Mouse (Mus musculus) stomach, embryonic 14.5 days (tissue): Measurements from ENCODE around the gene Dusp5. TPM values are rescaled to one million over a fixed set of nuclear protein-coding genes. Genes with fewer than 3 reads are reported as not detected.

Experiments
- ATAC-seq: fragments of 200-750 bp; cut with Nextera tagmentation; 2 replicates; pipeline ENCODE4 v1.8.0; 2017; ENCODE audit warnings: low read depth, moderate TSS enrichment; ENCODE audit not compliant: insufficient number of reproducible peaks, insufficient read depth, low FRiP score
- H3K27ac ChIP-seq: fragments of 300-500 bp; sonication (generic); 2 replicates; pipeline ENCODE4 v1.5.1; 2014; ENCODE audit warnings: mild to moderate bottlenecking, low read length, moderate library complexity, mixed read lengths
- H3K27me3 ChIP-seq: fragments of 300-500 bp; sonication (generic); 2 replicates; pipeline ENCODE4 v1.6.1; 2014; ENCODE audit warnings: low read length, control low read depth, mixed read lengths; ENCODE audit not compliant: control insufficient read depth, insufficient read depth
- H3K36me3 ChIP-seq: fragments of 300-500 bp; sonication (generic); 2 replicates; pipeline ENCODE4 v1.6.1; 2014; ENCODE audit warnings: mild to moderate bottlenecking, control low read depth, low read length, moderate library complexity, mixed read lengths; ENCODE audit not compliant: control insufficient read depth, insufficient read depth
- H3K4me1 ChIP-seq: fragments of 300-500 bp; sonication (generic); 2 replicates; pipeline ENCODE4 v1.6.1; 2014; ENCODE audit warnings: low read length, control low read depth, mixed read lengths; ENCODE audit not compliant: control insufficient read depth, insufficient read depth
- H3K4me2 ChIP-seq: fragments of 300-500 bp; sonication (generic); replicated peaks from 2 replicates; pipeline ENCODE4 v1.6.1; 2014; ENCODE audit warnings: low read depth, low read length, control low read depth
- H3K4me3 ChIP-seq: fragments of 300-500 bp; sonication (generic); 2 replicates; pipeline ENCODE4 v1.5.1; 2014; ENCODE audit warnings: low read depth, low read length, control low read depth
- H3K9ac ChIP-seq: fragments of 300-500 bp; sonication (generic); replicated peaks from 2 replicates; pipeline ENCODE4 v1.6.1; 2014; ENCODE audit warnings: low read depth, mild to moderate bottlenecking, control low read depth, low read length, moderate library complexity, mixed read lengths
- H3K9me3 ChIP-seq: fragments of 300-500 bp; sonication (generic); 2 replicates; pipeline ENCODE4 v1.6.1; 2016; ENCODE audit warnings: low read depth, low read length, control low read depth; ENCODE audit not compliant: control insufficient read depth
- WGBS: fragments of 180-500 bp; shearing (Covaris S2); extraction: QIAGEN DNeasy Blood & Tissue Kit; methylation state at CpG from one replicate; pipeline ENCODE4 v1.1.7; 2014; 5-methylcytosine and 5-hydroxymethylcytosine counted together
- polyA plus RNA-seq: library from polyadenylated mRNA; unstranded; fragments of >200 nt; fragmentation: Nextera tagmentation; extraction: Ambion mirVana; gene quantifications from 2 replicates; pipeline ENCODE4 v1.2.1, GENCODE M21; 2014

Dusp5 gene
- polyA plus RNA-seq, 1 experiment from 2014 or later: 4.6 TPM

DNA sequence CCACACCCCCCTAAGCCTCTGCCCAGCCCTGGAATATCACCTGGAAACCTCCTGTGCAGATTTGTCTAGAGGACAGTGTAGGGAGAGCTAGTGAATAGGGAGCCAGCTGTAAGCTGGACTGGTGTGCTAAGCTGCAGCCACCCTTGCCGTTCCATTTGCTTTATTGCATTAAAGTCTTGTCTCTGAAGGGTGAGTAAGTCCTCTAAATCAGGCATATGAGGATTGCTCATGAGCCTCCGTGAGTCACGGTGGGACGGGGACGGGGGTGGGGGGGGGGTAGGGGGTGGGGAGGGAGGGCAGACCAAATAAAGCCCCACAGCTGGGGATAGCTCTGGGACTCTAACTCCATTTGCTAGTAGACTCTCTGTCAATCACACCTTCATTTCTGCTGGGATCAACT, 14.7 kb downstream of the Dusp5 start:
- Histone ChIP-seq H3K4me2 (no peak overlapping the region), H3K27me3 (no peaks in the 10 kb centered on the region), H3K36me3 (no peaks in the 10 kb centered on the region), H3K4me3 (no peak overlapping the region), H3K4me1 (no peaks in the 10 kb centered on the region), H3K27ac (no peak overlapping the region), H3K9ac (no peak overlapping the region), H3K9me3 (no peaks in the 10 kb centered on the region)
- ATAC-seq: no peak
- 44% methylated on average over 5 of the region's 5 CpGs for WGBS

GRCm38 (mm10) chr19:53544923-53545561, 16.1 kb downstream of the Dusp5 start:
- Histone ChIP-seq H3K9ac (no peak overlapping the region), H3K9me3 (no peaks in the 10 kb centered on the region), H3K27ac (no peak overlapping the region), H3K27me3 (no peaks in the 10 kb centered on the region), H3K36me3 (no peaks in the 10 kb centered on the region), H3K4me3 (no peak overlapping the region), H3K4me1 (no peaks in the 10 kb centered on the region), H3K4me2 (no peak overlapping the region)
- ATAC-seq: no peak
- 55% methylated on average over 4 of the region's 4 CpGs for WGBS

DNA sequence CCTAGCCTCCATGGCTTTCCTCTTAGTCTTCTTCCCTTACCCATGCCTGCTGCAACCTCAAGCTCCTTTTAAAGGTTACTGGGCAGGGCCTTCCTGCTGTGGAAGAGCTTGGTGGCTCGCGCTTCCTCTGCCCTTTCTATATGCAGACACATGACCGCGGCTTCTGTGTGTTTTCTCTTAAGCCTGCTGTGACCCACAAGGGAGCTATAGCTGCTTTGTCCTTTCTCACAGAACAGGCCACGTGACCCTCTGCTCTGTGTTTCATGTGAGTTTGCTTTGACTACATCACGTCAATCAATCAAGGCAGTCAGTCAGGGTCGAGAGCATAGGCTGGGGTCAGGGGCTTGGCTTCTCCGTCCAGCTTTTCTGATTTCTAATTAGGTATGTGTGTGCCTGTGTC, 18.7 kb downstream of the Dusp5 start:
- H3K9ac ChIP-seq: no peak overlapping the region
- H3K9me3 ChIP-seq: no peaks in the 10 kb centered on the region
- no peaks in the 10 kb centered on the region for H3K4me1 ChIP-seq
- no peaks in the 10 kb centered on the region for H3K27me3 ChIP-seq
- H3K27ac ChIP-seq: no peak overlapping the region; the same call in 1 of the 2 replicates
- no peak for ATAC-seq
- H3K36me3 ChIP-seq: no peaks in the 10 kb centered on the region
- 43% methylated on average over 8 of the region's 8 CpGs for WGBS
- no peak overlapping the region for H3K4me3 ChIP-seq
- H3K4me2 ChIP-seq: no peak overlapping the region

- WGBS: 76% methylated on average over 12 of the region's 12 CpGs
- H3K9me3 ChIP-seq: no peaks in the 10 kb centered on the region
- ATAC-seq: no peak
- no peaks in the 10 kb centered on the region for H3K36me3 ChIP-seq
- H3K27ac ChIP-seq: no peak overlapping the region
- no peak overlapping the region for H3K4me3 ChIP-seq
- no peak overlapping the region for H3K4me2 ChIP-seq
- no peak overlapping the region for H3K9ac ChIP-seq
- no peaks in the 10 kb centered on the region for H3K4me1 ChIP-seq
- no peaks in the 10 kb centered on the region for H3K27me3 ChIP-seq
Measured at GRCm38 (mm10) chr19:53550972-53551371, 22.1 kb downstream of the Dusp5 start.

GRCm38 (mm10) chr19:53552216-53552786, 23.4 kb downstream of the Dusp5 start:
- 24% methylated on average over 10 of the region's 10 CpGs for WGBS
- H3K27ac ChIP-seq: no peak overlapping the region
- no peak for ATAC-seq

DNA sequence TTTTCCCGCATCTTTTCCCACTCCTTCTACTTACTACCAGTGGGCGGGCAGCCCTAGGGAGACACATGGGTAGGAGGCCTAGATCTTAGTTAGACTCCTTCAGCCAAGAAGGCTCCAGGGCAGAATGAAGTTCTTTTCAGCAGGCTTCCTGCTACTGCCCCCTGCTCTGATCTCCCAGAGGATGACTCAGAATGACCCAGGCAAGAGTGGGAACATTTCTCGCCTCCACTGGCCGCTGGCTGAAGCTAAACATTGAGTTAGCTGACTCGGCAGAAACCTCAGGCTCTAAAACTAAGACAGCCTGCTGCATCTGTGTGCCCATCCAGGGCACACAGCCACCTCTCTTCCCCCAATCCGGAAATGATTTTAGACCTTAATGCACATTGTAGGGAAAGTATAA, 23.9 kb downstream of the Dusp5 start:
- H3K27me3 ChIP-seq: no peaks in the 10 kb centered on the region
- H3K9ac ChIP-seq: no peak overlapping the region
- H3K4me3 ChIP-seq: no peak overlapping the region
- no peak overlapping the region for H3K4me2 ChIP-seq
- H3K9me3 ChIP-seq: no peaks in the 10 kb centered on the region
- H3K36me3 ChIP-seq: no peaks in the 10 kb centered on the region
- ATAC-seq: no peak
- H3K4me1 ChIP-seq: peaks cover 6% of the 10 kb centered on the region; the same call in 1 of the 2 replicates
- no peak overlapping the region for H3K27ac ChIP-seq
- WGBS: 36% methylated on average over 6 of the region's 6 CpGs

More at GRCm38 (mm10) chr19:53552216-53552786, 23.4 kb downstream of the Dusp5 start:
- H3K36me3 ChIP-seq: no peaks in the 10 kb centered on the region
- no peak overlapping the region for H3K9ac ChIP-seq
- H3K27me3 ChIP-seq: no peaks in the 10 kb centered on the region
- no peaks in the 10 kb centered on the region for H3K9me3 ChIP-seq
- no peak overlapping the region for H3K4me3 ChIP-seq
- H3K4me1 ChIP-seq: peaks cover 2% of the 10 kb centered on the region; the same call in 1 of the 2 replicates
- H3K4me2 ChIP-seq: no peak overlapping the region

- Histone ChIP-seq H3K4me3 (no peak overlapping the region), H3K4me1 (peaks cover 6% of the 10 kb centered on the region; the same call in 1 of the 2 replicates), H3K4me2 (no peak overlapping the region), H3K9ac (no peak overlapping the region), H3K27ac (no peak overlapping the region), H3K27me3 (no peaks in the 10 kb centered on the region), H3K36me3 (no peaks in the 10 kb centered on the region), H3K9me3 (no peaks in the 10 kb centered on the region)
- WGBS: 81% methylated on average over 11 of the region's 11 CpGs
- no peak for ATAC-seq
Measured at GRCm38 (mm10) chr19:53554402-53554801, 25.5 kb downstream of the Dusp5 start.

DNA sequence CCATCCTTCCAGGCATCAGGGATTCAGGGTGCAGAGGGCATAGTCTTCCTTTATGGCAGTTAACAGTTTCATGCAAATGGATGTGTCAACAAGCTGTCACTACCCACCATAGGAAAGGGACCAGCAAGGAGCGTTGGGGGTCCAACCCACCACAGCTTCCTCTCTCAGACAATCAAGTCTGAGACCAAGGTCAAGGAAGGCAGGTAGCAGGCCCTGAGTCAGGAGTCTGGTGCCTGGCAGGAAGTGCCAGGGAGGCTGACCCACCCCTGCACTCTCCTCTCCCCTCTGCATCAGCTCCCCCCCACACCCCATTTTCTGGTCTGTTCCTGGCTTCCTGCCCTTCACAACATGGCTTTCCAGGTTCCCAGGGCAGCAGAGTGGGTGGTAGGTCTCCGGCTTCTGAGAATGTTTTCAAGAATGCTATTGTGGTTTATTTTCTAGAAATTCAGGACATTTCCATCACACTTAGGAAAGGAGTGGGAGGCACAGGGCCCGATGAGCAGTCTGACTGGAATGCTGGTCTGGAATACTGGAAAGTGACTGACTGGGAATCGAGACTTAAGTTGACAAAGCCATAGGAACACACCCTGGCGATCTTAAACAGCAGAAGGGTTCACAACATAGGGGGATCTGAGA, 26.2 kb downstream of the Dusp5 start:
- Histone ChIP-seq H3K9me3 (no peaks in the 10 kb centered on the region), H3K27ac (no peak overlapping the region), H3K4me1 (peaks cover 6% of the 10 kb centered on the region; the same call in 1 of the 2 replicates), H3K27me3 (no peaks in the 10 kb centered on the region), H3K36me3 (no peaks in the 10 kb centered on the region), H3K9ac (no peak overlapping the region), H3K4me3 (no peak overlapping the region), H3K4me2 (no peak overlapping the region)
- 74% methylated on average over 5 of the region's 5 CpGs for WGBS
- ATAC-seq: no peak
